In the genomic region with DNA sequence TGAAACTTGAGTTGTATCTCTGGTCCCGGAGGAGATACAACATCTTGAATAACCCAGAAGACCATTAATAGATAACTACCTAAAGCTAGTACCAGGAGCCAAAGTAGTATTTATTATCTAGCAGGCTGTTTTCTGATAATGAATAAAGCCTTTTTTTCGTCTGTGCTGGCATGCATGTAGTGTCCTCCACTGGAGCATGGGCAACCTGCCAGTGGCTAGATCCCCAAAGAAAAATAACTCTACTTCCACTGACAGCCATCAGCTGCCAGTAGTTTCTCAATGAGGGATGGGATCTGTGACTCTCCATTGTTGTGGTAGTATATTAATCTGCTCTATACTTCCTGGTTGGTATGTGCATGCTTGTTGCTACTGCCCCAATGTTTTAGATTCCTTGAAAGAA, we compare ENCODE assay signal across 18 mouse cellular contexts. TPM values are rescaled to one million over a fixed set of nuclear protein-coding genes. Genes with fewer than 3 reads are reported as not detected.
DNase-seq lines count a peak whose midpoint lies in the region; ATAC-seq lines count a peak whose summit lies in the region.
"Had no signal": no experiment of that assay in that cellular context is flagged by ENCODE, and none has a peak within 500 bp of the region (broad histone marks: within the 10 kb centered on the region; RNA-seq: fewer than 3 reads in every experiment).

No protein-coding gene starts in this region.

- peak; percentile 3 to 10 for DNase-seq in heart, postnatal 14 days
- peak; percentile 9 for DNase-seq in midbrain, embryonic 14.5 days
- peak; percentile 63 for DNase-seq in adipocyte (ENCODE audit: low spot score)
- peak; percentile 75 for DNase-seq in adrenal gland, postnatal 25 days
- no peak for DNase-seq in retina, postnatal 1 day
- no peak for DNase-seq in gastrocnemius, adult 18-20 months (ENCODE audit: low spot score)
- DNase-seq: cerebellum, adult 9-10 months; lung, postnatal 14 days had no signal

- no peak overlapping the region for H3K9ac ChIP-seq in heart, embryonic 11.5 days (ENCODE audit: low read depth, low read length)
- no peak overlapping the region for H3K9ac ChIP-seq in midbrain, embryonic 14.5 days (replicated peaks; ENCODE audit: low read length)
- H3K9ac ChIP-seq in midbrain, embryonic 16.5 days (ENCODE audit: low read depth, low read length) = no peak overlapping the region
- H3K9ac ChIP-seq: heart, embryonic 13.5 days; hindbrain, embryonic 12.5 days; limb, embryonic 12.5 days; liver, embryonic 15.5 days had no signal

- H3K4me3 ChIP-seq in heart, embryonic 11.5 days (ENCODE audit: low read depth, low read length) = no peak overlapping the region
- H3K4me3 ChIP-seq in midbrain, embryonic 14.5 days (replicated peaks; ENCODE audit: low read depth, low read length) = no peak overlapping the region
- no peak overlapping the region for H3K4me3 ChIP-seq in midbrain, embryonic 16.5 days (ENCODE audit: low read depth, low read length)
- H3K4me3 ChIP-seq: heart, embryonic 13.5 days; hindbrain, embryonic 12.5 days; limb, embryonic 12.5 days; liver, embryonic 15.5 days; myocyte had no signal

- 57% methylated on average over 2 of the region's 2 CpGs for WGBS in heart, embryonic 11.5 days (ENCODE audit: insufficient replicate concordance)
- 83% methylated on average over 2 of the region's 2 CpGs for WGBS in midbrain, embryonic 14.5 days
- 74% methylated on average over 2 of the region's 2 CpGs for WGBS in midbrain, embryonic 16.5 days

- no peaks in the 10 kb centered on the region for H3K27me3 ChIP-seq in heart, embryonic 11.5 days (ENCODE audit: control insufficient read depth, insufficient read depth, low read length)
- no peaks in the 10 kb centered on the region for H3K27me3 ChIP-seq in midbrain, embryonic 14.5 days (ENCODE audit: control insufficient read depth, insufficient read depth, low read length)
- no peaks in the 10 kb centered on the region for H3K27me3 ChIP-seq in midbrain, embryonic 16.5 days (ENCODE audit: control insufficient read depth, insufficient read depth, low read depth, low read length)
- H3K27me3 ChIP-seq: heart, embryonic 13.5 days; hindbrain, embryonic 12.5 days; limb, embryonic 12.5 days; liver, embryonic 15.5 days had no signal

- no peaks in the 10 kb centered on the region for H3K9me3 ChIP-seq in heart, embryonic 11.5 days (replicated peaks; ENCODE audit: control insufficient read depth, low read length)
- H3K9me3 ChIP-seq in midbrain, embryonic 14.5 days (ENCODE audit: control insufficient read depth, low read length) = no peaks in the 10 kb centered on the region
- H3K9me3 ChIP-seq in midbrain, embryonic 16.5 days (replicated peaks; ENCODE audit: control insufficient read depth, low read length, poor library complexity, severe bottlenecking) = no peaks in the 10 kb centered on the region
- H3K9me3 ChIP-seq: heart, embryonic 13.5 days; hindbrain, embryonic 12.5 days; limb, embryonic 12.5 days; liver, embryonic 15.5 days had no signal

- H3K36me3 ChIP-seq in heart, embryonic 11.5 days (ENCODE audit: control insufficient read depth, insufficient read depth, low read length) = no peaks in the 10 kb centered on the region
- no peaks in the 10 kb centered on the region for H3K36me3 ChIP-seq in midbrain, embryonic 14.5 days (ENCODE audit: control insufficient read depth, insufficient read depth, low read length)
- no peaks in the 10 kb centered on the region for H3K36me3 ChIP-seq in midbrain, embryonic 16.5 days (ENCODE audit: control insufficient read depth, insufficient read depth, low read length)
- H3K36me3 ChIP-seq: heart, embryonic 13.5 days; hindbrain, embryonic 12.5 days; limb, embryonic 12.5 days; liver, embryonic 15.5 days had no signal

- ATAC-seq in heart, embryonic 11.5 days (replicated peaks; ENCODE audit: insufficient number of reproducible peaks, low FRiP score, low TSS enrichment) = no peak
- ATAC-seq in midbrain, embryonic 14.5 days (ENCODE audit: low FRiP score, low TSS enrichment) = no peak
- no peak for ATAC-seq in midbrain, embryonic 16.5 days
- ATAC-seq: intestine, embryonic 16.5 days had no signal

- H3K4me1 ChIP-seq in heart, embryonic 11.5 days (ENCODE audit: control insufficient read depth, insufficient read depth, low read length) = no peaks in the 10 kb centered on the region
- H3K4me1 ChIP-seq in midbrain, embryonic 14.5 days (ENCODE audit: control insufficient read depth, insufficient read depth, low read length) = no peaks in the 10 kb centered on the region
- H3K4me1 ChIP-seq in midbrain, embryonic 16.5 days (ENCODE audit: control insufficient read depth, insufficient read depth, low read length) = no peaks in the 10 kb centered on the region
- H3K4me1 ChIP-seq: hindbrain, embryonic 12.5 days; limb, embryonic 12.5 days; liver, embryonic 15.5 days had no signal

- intact Hi-C loops in heart, postnatal 14 days (cut with DNase I) = no loop called here

- H3K4me2 ChIP-seq in heart, embryonic 11.5 days = no peak overlapping the region
- no peak overlapping the region for H3K4me2 ChIP-seq in midbrain, embryonic 14.5 days (ENCODE audit: low read length)
- H3K4me2 ChIP-seq in midbrain, embryonic 16.5 days (ENCODE audit: low read length) = no peak overlapping the region
- H3K4me2 ChIP-seq: heart, embryonic 13.5 days; hindbrain, embryonic 12.5 days; limb, embryonic 12.5 days; liver, embryonic 15.5 days had no signal

- no peak overlapping the region for H3K27ac ChIP-seq in heart, embryonic 11.5 days (ENCODE audit: low read depth, low read length)
- H3K27ac ChIP-seq in midbrain, embryonic 14.5 days (replicated peaks; ENCODE audit: low read depth, low read length) = no peak overlapping the region
- no peak overlapping the region for H3K27ac ChIP-seq in midbrain, embryonic 16.5 days (ENCODE audit: low read length)
- H3K27ac ChIP-seq: heart, embryonic 13.5 days; hindbrain, embryonic 12.5 days; limb, embryonic 12.5 days; liver, embryonic 15.5 days had no signal

RNA-seq across cellular contexts. Expression of gene Olfr876, which starts 6.1 kb away (rescaled TPM):
- not detected for total RNA-seq in heart, postnatal 14 days (2021)
- not detected in 2 replicates for polyA plus RNA-seq in heart, embryonic 11.5 days (2014; fragmentation: Nextera tagmentation; extraction: Ambion mirVana)
- not detected in 2 replicates for polyA plus RNA-seq in midbrain, embryonic 14.5 days (2014; fragmentation: Nextera tagmentation; extraction: Ambion mirVana)
- not detected in 2 replicates for polyA plus RNA-seq in midbrain, embryonic 16.5 days (2015; fragmentation: Nextera tagmentation; extraction: Ambion mirVana)
- total RNA-seq in adrenal gland, postnatal 25 days (2021) = not detected in 2 replicates
- total RNA-seq in gastrocnemius, adult 18-20 months (2021) = not detected
- total RNA-seq: ES-E14; gastrocnemius, postnatal 4 days had no signal
- polyA plus RNA-seq: heart, embryonic 13.5 days; hindbrain, embryonic 12.5 days; intestine, embryonic 16.5 days; limb, embryonic 12.5 days; liver, embryonic 15.5 days; myocyte had no signal

RNA-seq across cellular contexts. Expression of gene Olfr875, which starts 37.3 kb away (rescaled TPM):
- not detected for total RNA-seq in heart, postnatal 14 days (2021)
- not detected in 2 replicates for polyA plus RNA-seq in heart, embryonic 11.5 days (2014; fragmentation: Nextera tagmentation; extraction: Ambion mirVana)
- polyA plus RNA-seq in midbrain, embryonic 14.5 days (2014; fragmentation: Nextera tagmentation; extraction: Ambion mirVana) = not detected in 2 replicates
- not detected in 2 replicates for polyA plus RNA-seq in midbrain, embryonic 16.5 days (2015; fragmentation: Nextera tagmentation; extraction: Ambion mirVana)
- total RNA-seq in adrenal gland, postnatal 25 days (2021) = not detected in 2 replicates
- total RNA-seq in gastrocnemius, adult 18-20 months (2021) = not detected
- total RNA-seq: ES-E14; gastrocnemius, postnatal 4 days had no signal
- polyA plus RNA-seq: heart, embryonic 13.5 days; hindbrain, embryonic 12.5 days; intestine, embryonic 16.5 days; limb, embryonic 12.5 days; liver, embryonic 15.5 days; myocyte had no signal

RNA-seq across cellular contexts. Expression of gene Olfr877, which starts 45.1 kb away (rescaled TPM):
- not detected for total RNA-seq in heart, postnatal 14 days (2021)
- not detected in 2 replicates for polyA plus RNA-seq in heart, embryonic 11.5 days (2014; fragmentation: Nextera tagmentation; extraction: Ambion mirVana)
- not detected in 2 replicates for polyA plus RNA-seq in midbrain, embryonic 14.5 days (2014; fragmentation: Nextera tagmentation; extraction: Ambion mirVana)
- not detected in 2 replicates for polyA plus RNA-seq in midbrain, embryonic 16.5 days (2015; fragmentation: Nextera tagmentation; extraction: Ambion mirVana)
- 1.5 TPM in 2 replicates for total RNA-seq in adrenal gland, postnatal 25 days (2021)
- total RNA-seq in gastrocnemius, adult 18-20 months (2021) = not detected
- total RNA-seq: ES-E14; gastrocnemius, postnatal 4 days had no signal
- polyA plus RNA-seq: heart, embryonic 13.5 days; hindbrain, embryonic 12.5 days; intestine, embryonic 16.5 days; limb, embryonic 12.5 days; liver, embryonic 15.5 days; myocyte had no signal

Comparison
In these comparisons a context has a peak if more than half of its experiments do, and no peak if none do; other contexts are left out.
1. DNase-seq: peak in heart, postnatal 14 days (2 of 2), midbrain, embryonic 14.5 days (single experiment), adipocyte (single experiment) and adrenal gland, postnatal 25 days (single experiment); none in retina, postnatal 1 day (single experiment) and gastrocnemius, adult 18-20 months (single experiment).